Mouse (Mus musculus) adrenal gland (tissue): Measurements from ENCODE around the gene Ier5.

Experiments used
- intact Hi-C: fragments of 180-260 bp; cut with DNase I; formaldehyde crosslinking; loops from one replicate; pipeline ENCODE4 v1.15.1; 2025
- long read RNA-seq, 2 experiments: library from polyadenylated mRNA; unstranded; transcript quantifications; one replicate each; pipeline ENCODE4 v2.0.0; 2020; ENCODE audit warnings: borderline replicate concordance in 1 of 2; ENCODE audit not compliant: insufficient replicate concordance in 1 of 2

The Ier5 gene
- long read RNA-seq, experiment 1, transcript Ier5-201 (1 exons, 3,276 nt), result major isoform, 5 of 5 reads
- long read RNA-seq, experiment 1, partial matches to known transcripts, result 0 of 5 reads
- long read RNA-seq, experiment 1, other reads (novel, unspliced or antisense), result 0 of 5 reads
- long read RNA-seq, experiment 2, transcript Ier5-201 (1 exons, 3,276 nt), result major isoform, 7 of 7 reads
- long read RNA-seq, experiment 2, partial matches to known transcripts, result 0 of 7 reads
- long read RNA-seq, experiment 2, other reads (novel, unspliced or antisense), result 0 of 7 reads

GRCm38 (mm10) chr1:155099280-155099848, at the start of gene Ier5:
Gene Ier5, minus strand, starts transcription at chr1:155099636.
- intact Hi-C loops, result loop anchor here (2.0 to 5.0 kb wide), 2 partner anchors 43 to 49 kb away; no protein-coding TSS in a partner anchor

GRCm38 (mm10) chr1:155147228-155147627, 47.8 kb upstream of the Ier5 start:
- intact Hi-C loops, result no loop called here

- intact Hi-C loops, result no loop called here
Measured at GRCm38 (mm10) chr1:155146572-155146980, 47.1 kb upstream of the Ier5 start, which contains the start of gene Mr1. Gene Mr1, minus strand, starts transcription at chr1:155146814.

- intact Hi-C loops, result no loop called here
Measured at GRCm38 (mm10) chr1:155145620-155146019, 46.2 kb upstream of the Ier5 start.

GRCm38 (mm10) chr1:155140076-155140475, 40.6 kb upstream of the Ier5 start:
- intact Hi-C loops, result loop anchor here (1.0 to 5.0 kb wide), 3 partner anchors 43 to 91 kb away; partner anchors contain the start of gene Ier5

GRCm38 (mm10) chr1:155138795-155139194, 39.4 kb upstream of the Ier5 start:
- intact Hi-C loops, result no loop called here

GRCm38 (mm10) chr1:155134866-155135265, 35.4 kb upstream of the Ier5 start:
- intact Hi-C loops, result no loop called here

GRCm38 (mm10) chr1:155127429-155127934, 28.0 kb upstream of the Ier5 start:
- intact Hi-C loops, result no loop called here

GRCm38 (mm10) chr1:155126716-155127115, 27.3 kb upstream of the Ier5 start:
- intact Hi-C loops, result no loop called here

GRCm38 (mm10) chr1:155124397-155124796, 25.0 kb upstream of the Ier5 start:
- intact Hi-C loops, result no loop called here

GRCm38 (mm10) chr1:155121977-155122939, 22.8 kb upstream of the Ier5 start:
- intact Hi-C loops, result no loop called here

GRCm38 (mm10) chr1:155119719-155120118, 20.3 kb upstream of the Ier5 start:
- intact Hi-C loops, result no loop called here

- intact Hi-C loops, result no loop called here
Measured at GRCm38 (mm10) chr1:155113946-155114345, 14.5 kb upstream of the Ier5 start.

GRCm38 (mm10) chr1:155112875-155113274, 13.4 kb upstream of the Ier5 start:
- intact Hi-C loops, result no loop called here

- intact Hi-C loops, result no loop called here
Measured at GRCm38 (mm10) chr1:155112118-155112517, 12.7 kb upstream of the Ier5 start.

GRCm38 (mm10) chr1:155111491-155111890, 12.1 kb upstream of the Ier5 start:
- intact Hi-C loops, result no loop called here

- intact Hi-C loops, result no loop called here
Measured at GRCm38 (mm10) chr1:155109387-155110350, 10.2 kb upstream of the Ier5 start.

GRCm38 (mm10) chr1:155108412-155108811, 9.0 kb upstream of the Ier5 start:
- intact Hi-C loops, result no loop called here

- intact Hi-C loops, result no loop called here
Measured at GRCm38 (mm10) chr1:155107843-155108242, 8.4 kb upstream of the Ier5 start.

- intact Hi-C loops, result no loop called here
Measured at GRCm38 (mm10) chr1:155106310-155106709, 6.9 kb upstream of the Ier5 start.
